ENCODE assay signal across 27 mouse cellular contexts in the genomic region with DNA sequence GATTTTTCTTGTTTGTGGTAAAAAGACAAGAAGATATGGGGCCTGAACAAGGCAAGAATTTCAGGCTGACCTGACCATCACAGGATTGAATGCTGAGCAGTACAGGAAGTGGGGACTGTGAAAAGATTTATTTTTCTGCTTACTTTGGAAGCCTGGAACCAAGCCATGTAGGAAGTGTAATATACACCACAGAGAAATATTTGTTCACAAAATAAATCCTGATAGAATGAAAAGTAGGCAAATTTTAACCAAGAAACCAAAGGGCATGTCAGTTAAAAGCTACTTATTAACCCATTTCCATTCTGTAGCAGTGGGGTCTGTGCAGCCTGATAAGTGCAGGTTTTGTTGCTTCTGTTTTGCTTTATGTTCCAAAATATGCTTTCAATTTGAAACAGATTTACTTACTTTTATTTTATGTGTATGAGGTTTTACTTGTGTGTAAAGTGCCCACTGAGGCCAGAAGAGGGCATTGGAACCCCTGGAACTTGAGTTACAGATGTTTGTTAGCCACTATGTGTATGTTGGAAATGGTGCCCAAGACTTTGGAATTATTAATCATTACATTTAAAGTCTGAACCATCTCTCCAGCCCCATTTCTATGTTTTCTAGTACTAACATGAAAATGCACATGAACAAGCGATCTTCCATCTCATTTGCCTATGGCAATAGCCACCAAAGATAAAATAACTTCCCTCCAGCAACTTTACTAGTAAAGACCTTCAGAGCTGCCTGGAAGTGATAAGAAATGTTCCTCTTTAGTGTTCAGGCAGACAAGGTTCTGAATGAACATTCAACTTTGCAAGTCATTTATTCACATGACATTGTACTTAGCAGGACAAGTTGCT.
A peak's percentile ranks its signal among the peaks of the same experiment; 100 is the strongest.
DNase-seq lines count a peak whose midpoint lies in the region; ATAC-seq and TF ChIP-seq lines count a peak whose summit lies in the region.
"Had no signal": no experiment of that assay in that cellular context is flagged by ENCODE, and none has a peak within 500 bp of the region (broad histone marks: within the 10 kb centered on the region; RNA-seq: fewer than 3 reads in every experiment).

No protein-coding gene starts in this region.

- H3K4me2 ChIP-seq in intestine, embryonic 15.5 days (replicated peaks), result no peak overlapping the region
- no peak overlapping the region for H3K4me2 ChIP-seq in hindbrain, embryonic 13.5 days
- H3K4me2 ChIP-seq: embryonic facial prominence, embryonic 13.5 days; hindbrain, embryonic 15.5 days; midbrain, embryonic 15.5 days; neural tube, embryonic 12.5 days had no signal

- TF ChIP-seq CTCF in G1E (IDR thresholded peaks at IDR 0.05; ENCODE audit: low read depth, low read length), result no peak

- ATAC-seq in G1E (ENCODE audit: extremely low read depth, insufficient number of reproducible peaks, low FRiP score, poor library complexity, severe bottlenecking), result peak; percentile 15; the same call in 1 of the 2 replicates
- ATAC-seq in intestine, embryonic 15.5 days, result peak; percentile 86
- no peak for ATAC-seq in hindbrain, embryonic 13.5 days (ENCODE audit: low FRiP score)
- ATAC-seq: forebrain, embryonic 14.5 days; liver, postnatal 0 days; lung, postnatal 0 days; midbrain, embryonic 15.5 days had no signal

- H3K36me3 ChIP-seq in G1E (replicated peaks), result no peaks in the 10 kb centered on the region
- H3K36me3 ChIP-seq in intestine, embryonic 15.5 days, result no peaks in the 10 kb centered on the region
- no peaks in the 10 kb centered on the region for H3K36me3 ChIP-seq in hindbrain, embryonic 13.5 days
- H3K36me3 ChIP-seq: embryonic facial prominence, embryonic 13.5 days; heart, embryonic 10.5 days; hindbrain, embryonic 15.5 days; midbrain, embryonic 15.5 days; neural tube, embryonic 12.5 days had no signal

- no peaks in the 10 kb centered on the region for H3K27me3 ChIP-seq in G1E (ENCODE audit: insufficient read depth, low read length)
- no peaks in the 10 kb centered on the region for H3K27me3 ChIP-seq in intestine, embryonic 15.5 days (replicated peaks)
- no peaks in the 10 kb centered on the region for H3K27me3 ChIP-seq in hindbrain, embryonic 13.5 days
- H3K27me3 ChIP-seq: embryonic facial prominence, embryonic 13.5 days; hindbrain, embryonic 15.5 days; midbrain, embryonic 15.5 days; neural tube, embryonic 12.5 days had no signal

- H3K9ac ChIP-seq in intestine, embryonic 15.5 days, result no peak overlapping the region
- H3K9ac ChIP-seq in hindbrain, embryonic 13.5 days, result no peak overlapping the region
- H3K9ac ChIP-seq: embryonic facial prominence, embryonic 13.5 days; hindbrain, embryonic 15.5 days; liver, postnatal 0 days; midbrain, embryonic 15.5 days; neural tube, embryonic 12.5 days had no signal

- no peak overlapping the region for H3K4me3 ChIP-seq in G1E (ENCODE audit: low read depth, low read length)
- no peak overlapping the region for H3K4me3 ChIP-seq in intestine, embryonic 15.5 days (replicated peaks)
- no peak overlapping the region for H3K4me3 ChIP-seq in hindbrain, embryonic 13.5 days
- H3K4me3 ChIP-seq: embryonic facial prominence, embryonic 13.5 days; erythroblast, embryonic 14.5 days; heart, embryonic 10.5 days; hindbrain, embryonic 15.5 days; left cerebral cortex, adult 2 months; midbrain, embryonic 15.5 days; neural tube, embryonic 12.5 days had no signal

- 84% methylated on average over 1 of the region's 1 CpGs for WGBS in intestine, embryonic 15.5 days
- 95% methylated on average over 1 of the region's 1 CpGs for WGBS in hindbrain, embryonic 13.5 days

- no peaks in the 10 kb centered on the region for H3K4me1 ChIP-seq in G1E (ENCODE audit: insufficient read depth, low read depth, low read length)
- H3K4me1 ChIP-seq in intestine, embryonic 15.5 days (replicated peaks), result no peaks in the 10 kb centered on the region
- H3K4me1 ChIP-seq in hindbrain, embryonic 13.5 days (replicated peaks), result no peaks in the 10 kb centered on the region
- H3K4me1 ChIP-seq: embryonic facial prominence, embryonic 13.5 days; heart, embryonic 10.5 days; hindbrain, embryonic 15.5 days; midbrain, embryonic 15.5 days; neural tube, embryonic 12.5 days had no signal

- no peak overlapping the region for H3K27ac ChIP-seq in intestine, embryonic 15.5 days
- no peak overlapping the region for H3K27ac ChIP-seq in hindbrain, embryonic 13.5 days
- H3K27ac ChIP-seq: embryonic facial prominence, embryonic 13.5 days; heart, embryonic 10.5 days; hindbrain, embryonic 15.5 days; left cerebral cortex, adult 2 months; macrophage; midbrain, embryonic 15.5 days; neural tube, embryonic 12.5 days had no signal

- H3K9me3 ChIP-seq in G1E (replicated peaks), result no peaks in the 10 kb centered on the region
- H3K9me3 ChIP-seq in intestine, embryonic 15.5 days, result no peaks in the 10 kb centered on the region
- H3K9me3 ChIP-seq in hindbrain, embryonic 13.5 days, result no peaks in the 10 kb centered on the region
- H3K9me3 ChIP-seq: embryonic facial prominence, embryonic 13.5 days; heart, embryonic 10.5 days; hindbrain, embryonic 15.5 days; midbrain, embryonic 15.5 days; neural tube, embryonic 12.5 days had no signal

- peak; percentile 4 to 39 for DNase-seq in kidney, adult 8-10 months
- no peak for DNase-seq in kidney, adult 11 months
- no peak for DNase-seq in G1E (ENCODE audit: low spot score)
- DNase-seq in kidney, postnatal 14 days, result peak; percentile 26
- DNase-seq in urinary bladder, postnatal 14 days (ENCODE audit: low spot score), result no peak
- DNase-seq in layer of hippocampus, adult 18-20 months (ENCODE audit: low spot score in 2 of 2), result no peak
- DNase-seq: adrenal gland, adult 2 months; cerebellum, adult 11-12 months; cerebellum, postnatal 10 days; gastrocnemius, postnatal 10 days; heart, postnatal 4 days; liver, postnatal 0 days; right cerebral cortex, postnatal 14 days; thymus, adult 2 months; thymus, postnatal 4 days had no signal

Comparison
In these comparisons a context has a peak if more than half of its experiments do, and no peak if none do; other contexts are left out.
1. DNase-seq: peak in kidney, adult 8-10 months (2 of 2) and kidney, postnatal 14 days (single experiment); none in kidney, adult 11 months (single experiment), G1E (single experiment), urinary bladder, postnatal 14 days (single experiment) and layer of hippocampus, adult 18-20 months (0 of 2).